Mouse (Mus musculus): ENCODE results near the gene Tut4. TPM values are rescaled to one million over a fixed set of nuclear protein-coding genes. Genes with fewer than 3 reads are reported as not detected.

The Tut4 gene
- polyA plus RNA-seq, 1 experiment = 23.7 TPM

DNA sequence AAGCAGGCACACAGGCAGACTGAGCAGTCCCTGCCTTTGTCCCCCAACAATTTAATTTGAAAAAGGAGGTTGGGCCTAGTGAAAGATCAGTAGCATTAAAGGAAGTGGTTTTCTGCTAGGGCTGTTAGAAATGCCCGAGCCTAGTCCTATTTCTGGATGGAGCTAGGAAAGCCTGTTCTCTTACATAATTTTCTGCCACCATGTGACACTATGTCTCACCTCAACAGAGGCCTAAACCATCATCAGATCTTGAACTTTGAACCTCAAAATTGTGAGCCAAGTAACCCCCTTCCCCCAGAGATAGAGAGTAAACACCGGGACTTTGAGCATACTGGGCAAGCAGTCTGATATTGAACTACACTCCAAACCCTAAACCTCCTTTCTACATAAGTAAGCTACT lies 3.2 kb upstream of the Tut4 start:
- H3K27ac ChIP-seq (ENCODE audit: insufficient read depth, low read depth, low read length) = no peak overlapping the region
- DNase-seq = peak; percentile 44
- no peak overlapping the region for H3K4me3 ChIP-seq (ENCODE audit: insufficient read depth, low read depth, low read length)
- no peaks in the 10 kb centered on the region for H3K4me1 ChIP-seq (ENCODE audit: control insufficient read depth, insufficient read depth, low read length)
- 53% methylated on average over 2 of the region's 2 CpGs for WGBS
- TF ChIP-seq CTCF (conservative IDR thresholded peaks at IDR 0.05; ENCODE audit: insufficient read depth, insufficient read length, low read depth, low read length) (no peak), POLR2A (IDR thresholded peaks at IDR 0.05; ENCODE audit: low read depth, low read length) (no peak)
- no peaks in the 10 kb centered on the region for H3K27me3 ChIP-seq (replicated peaks; ENCODE audit: control insufficient read depth, insufficient read depth, low read length)
- no peaks in the 10 kb centered on the region for H3K36me3 ChIP-seq (ENCODE audit: control insufficient read depth, insufficient read depth, low read length)

DNA sequence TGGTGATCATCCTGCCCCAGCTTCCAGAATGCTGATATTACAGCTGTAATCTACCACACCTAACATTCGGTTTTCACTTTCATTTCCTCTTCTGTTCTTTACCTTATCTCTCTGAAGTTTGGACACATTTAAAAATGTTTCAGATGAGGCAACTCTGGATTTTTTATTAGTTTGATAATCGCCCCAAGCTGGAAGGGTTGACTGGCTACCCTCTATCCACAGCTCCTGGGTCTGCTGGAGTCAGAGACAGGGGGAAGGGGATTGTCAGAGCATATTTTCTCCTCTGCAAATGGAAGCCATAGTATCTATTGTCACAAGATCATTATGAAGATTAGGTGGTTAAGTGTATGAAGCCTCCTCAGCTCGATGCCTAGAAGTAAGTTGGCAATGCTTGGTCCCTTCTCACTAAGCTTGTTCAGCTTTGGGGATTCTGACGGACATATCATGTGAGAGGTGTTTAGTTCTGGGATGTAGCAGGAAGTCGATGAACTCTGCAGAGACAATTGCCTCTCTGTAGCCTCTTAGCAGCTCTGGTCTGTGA lies 955 bp upstream of the Tut4 start:
- Histone ChIP-seq H3K36me3 (ENCODE audit: control insufficient read depth, insufficient read depth, low read length) (no peaks in the 10 kb centered on the region), H3K4me1 (ENCODE audit: control insufficient read depth, insufficient read depth, low read length) (no peaks in the 10 kb centered on the region), H3K4me3 (ENCODE audit: insufficient read depth, low read depth, low read length) (no peak overlapping the region; the same call in 1 of the 2 replicates), H3K27ac (ENCODE audit: insufficient read depth, low read depth, low read length) (no peak overlapping the region), H3K27me3 (replicated peaks; ENCODE audit: control insufficient read depth, insufficient read depth, low read length) (no peaks in the 10 kb centered on the region)
- no peak for TF ChIP-seq CTCF (conservative IDR thresholded peaks at IDR 0.05; ENCODE audit: insufficient read depth, insufficient read length, low read depth, low read length)
- TF ChIP-seq POLR2A (IDR thresholded peaks at IDR 0.05; ENCODE audit: low read depth, low read length) = no peak
- WGBS = 43% methylated on average over 5 of the region's 5 CpGs
- no peak for DNase-seq

DNA sequence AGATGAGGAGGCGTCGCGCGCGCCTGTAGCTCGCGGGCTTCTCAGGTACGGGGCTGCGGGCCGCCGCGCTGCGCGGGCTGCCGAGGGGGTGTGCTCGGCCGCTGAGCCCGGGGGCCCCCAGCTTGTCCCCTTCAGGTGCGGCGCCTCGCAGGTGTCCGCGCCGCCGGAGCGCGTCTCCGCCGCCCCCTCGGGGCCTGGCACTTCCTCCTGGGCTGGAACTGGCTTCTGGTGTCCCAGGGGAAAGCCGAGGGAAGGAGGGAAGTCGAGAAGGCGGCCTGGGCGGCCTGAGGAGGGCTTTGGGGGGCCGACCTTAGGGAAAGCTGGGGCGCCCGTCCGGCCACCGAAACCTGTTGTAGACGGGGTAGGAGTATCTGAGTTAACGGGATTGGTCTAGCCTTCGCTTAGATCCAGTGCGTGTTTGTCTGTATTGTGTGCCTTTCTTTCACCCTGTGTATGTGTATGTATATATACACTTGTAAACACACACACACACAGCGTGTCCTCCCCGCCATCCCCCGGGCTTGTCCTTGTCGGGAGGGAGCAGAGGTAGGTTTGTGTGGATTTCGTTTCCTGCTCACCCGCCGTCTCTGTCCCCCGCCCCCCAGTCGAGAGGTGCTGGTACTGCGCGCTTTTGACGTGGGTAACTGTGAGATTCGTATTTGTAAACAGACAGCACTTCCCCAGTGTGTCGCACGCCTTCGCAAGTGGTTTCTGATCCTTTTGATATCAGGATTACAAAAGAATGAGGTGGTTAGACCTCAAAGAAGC lies 1.1 kb downstream of the Tut4 start:
- under 1% methylated on average over 59 of the region's 59 CpGs for WGBS
- TF ChIP-seq CTCF (conservative IDR thresholded peaks at IDR 0.05; ENCODE audit: insufficient read depth, insufficient read length, low read depth, low read length) (0 out of 2 replicates have a peak, but pooled peaks have one; percentile 14), POLR2A (IDR thresholded peaks at IDR 0.05; ENCODE audit: low read depth, low read length) (no peak)
- Histone ChIP-seq H3K4me1 (ENCODE audit: control insufficient read depth, insufficient read depth, low read length) (no peaks in the 10 kb centered on the region), H3K36me3 (ENCODE audit: control insufficient read depth, insufficient read depth, low read length) (no peaks in the 10 kb centered on the region), H3K4me3 (ENCODE audit: insufficient read depth, low read depth, low read length) (peak overlapping the region; percentile 90), H3K27me3 (replicated peaks; ENCODE audit: control insufficient read depth, insufficient read depth, low read length) (no peaks in the 10 kb centered on the region), H3K27ac (ENCODE audit: insufficient read depth, low read depth, low read length) (peak overlapping the region; percentile 10)
- peak; percentile 66 for DNase-seq

DNA sequence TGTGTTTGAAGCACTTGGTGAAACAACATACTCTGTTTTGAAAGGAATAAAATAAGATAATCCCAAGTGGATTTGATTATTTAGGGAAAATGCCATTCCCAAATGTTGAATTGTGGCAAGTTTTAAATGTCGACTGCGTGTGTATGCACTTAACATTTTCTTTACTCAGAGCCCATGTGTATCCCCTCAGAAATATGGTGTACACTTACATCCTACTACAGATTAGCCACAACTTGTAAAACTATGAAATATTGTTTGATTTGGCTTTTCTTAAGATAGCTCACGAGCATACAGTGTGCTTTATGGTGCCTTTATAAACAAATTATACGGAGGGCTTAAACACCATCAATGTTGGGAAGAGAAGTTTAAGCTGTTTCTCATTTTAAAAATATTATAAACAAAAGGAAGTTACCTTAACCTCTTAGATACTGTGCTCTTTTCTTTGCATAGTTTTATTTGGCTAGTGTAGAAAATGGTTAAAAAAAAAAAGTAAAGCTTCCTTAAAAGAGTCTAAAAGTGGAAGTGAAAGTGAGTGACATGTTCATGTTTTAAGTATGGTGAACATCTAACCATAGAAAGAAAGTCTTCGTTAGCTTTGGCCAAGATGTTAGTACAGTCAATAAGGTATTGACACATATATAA lies 2.2 kb downstream of the Tut4 start:
- WGBS = 46% methylated on average over 5 of the region's 5 CpGs
- Histone ChIP-seq H3K27me3 (replicated peaks; ENCODE audit: control insufficient read depth, insufficient read depth, low read length) (no peaks in the 10 kb centered on the region), H3K4me1 (ENCODE audit: control insufficient read depth, insufficient read depth, low read length) (no peaks in the 10 kb centered on the region), H3K4me3 (ENCODE audit: insufficient read depth, low read depth, low read length) (no peak overlapping the region), H3K27ac (ENCODE audit: insufficient read depth, low read depth, low read length) (no peak overlapping the region), H3K36me3 (ENCODE audit: control insufficient read depth, insufficient read depth, low read length) (no peaks in the 10 kb centered on the region)
- TF ChIP-seq CTCF (conservative IDR thresholded peaks at IDR 0.05; ENCODE audit: insufficient read depth, insufficient read length, low read depth, low read length) = no peak
- TF ChIP-seq POLR2A (IDR thresholded peaks at IDR 0.05; ENCODE audit: low read depth, low read length) = no peak
- DNase-seq = no peak

DNA sequence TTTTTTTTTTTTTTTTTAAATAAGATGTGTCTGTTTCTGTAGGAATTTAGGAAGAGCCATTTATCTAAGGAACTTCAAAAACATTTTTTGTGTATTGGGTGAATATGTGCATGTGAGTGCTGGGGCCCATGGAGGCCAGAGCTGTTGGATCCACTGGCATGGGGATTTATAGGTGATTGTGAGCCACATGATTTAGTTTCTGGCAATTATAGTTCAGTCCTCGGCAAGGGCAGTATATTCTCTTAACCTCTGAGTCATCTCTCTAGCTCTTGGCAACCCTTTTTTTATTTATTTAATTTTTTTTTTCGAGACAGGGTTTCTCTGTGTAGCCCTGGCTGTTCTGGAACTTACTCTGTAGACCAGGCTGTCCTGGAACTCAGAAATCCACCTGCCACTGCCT lies 14.4 kb downstream of the Tut4 start:
- Histone ChIP-seq H3K36me3 (ENCODE audit: control insufficient read depth, insufficient read depth, low read length) (no peaks in the 10 kb centered on the region), H3K4me1 (ENCODE audit: control insufficient read depth, insufficient read depth, low read length) (no peaks in the 10 kb centered on the region), H3K4me3 (ENCODE audit: insufficient read depth, low read depth, low read length) (no peak overlapping the region), H3K27ac (ENCODE audit: insufficient read depth, low read depth, low read length) (no peak overlapping the region), H3K27me3 (replicated peaks; ENCODE audit: control insufficient read depth, insufficient read depth, low read length) (no peaks in the 10 kb centered on the region)
- TF ChIP-seq POLR2A (IDR thresholded peaks at IDR 0.05; ENCODE audit: low read depth, low read length) (no peak), CTCF (conservative IDR thresholded peaks at IDR 0.05; ENCODE audit: insufficient read depth, insufficient read length, low read depth, low read length) (no peak)
- DNase-seq = no peak
- WGBS = 50% methylated on average over 2 of the region's 2 CpGs

DNA sequence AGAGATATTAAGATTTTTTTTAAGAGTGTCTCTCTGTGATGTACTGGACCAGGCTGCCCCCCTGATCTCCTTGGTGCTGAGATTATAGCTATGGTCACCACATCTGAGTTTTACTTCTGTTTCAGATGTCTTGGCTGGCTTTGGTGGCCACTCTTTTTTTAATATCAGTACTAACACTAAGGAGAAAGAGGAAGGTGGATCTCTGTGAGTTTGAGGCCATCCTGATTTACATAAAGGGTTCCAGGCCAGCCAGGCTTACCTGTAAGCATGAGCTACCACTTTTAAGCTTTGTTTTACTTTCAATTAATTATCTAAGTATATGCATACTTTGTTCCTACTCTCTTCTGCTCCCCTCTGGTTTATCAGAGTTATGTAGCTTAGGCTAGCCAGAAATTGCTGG lies 23.6 kb downstream of the Tut4 start:
- Histone ChIP-seq H3K36me3 (ENCODE audit: control insufficient read depth, insufficient read depth, low read length) (no peaks in the 10 kb centered on the region; the same call in none of the 2 replicates), H3K4me3 (ENCODE audit: insufficient read depth, low read depth, low read length) (no peak overlapping the region), H3K27me3 (replicated peaks; ENCODE audit: control insufficient read depth, insufficient read depth, low read length) (no peaks in the 10 kb centered on the region), H3K4me1 (ENCODE audit: control insufficient read depth, insufficient read depth, low read length) (no peaks in the 10 kb centered on the region), H3K27ac (ENCODE audit: insufficient read depth, low read depth, low read length) (no peak overlapping the region)
- TF ChIP-seq CTCF (conservative IDR thresholded peaks at IDR 0.05; ENCODE audit: insufficient read depth, insufficient read length, low read depth, low read length) (no peak), POLR2A (IDR thresholded peaks at IDR 0.05; ENCODE audit: low read depth, low read length) (no peak)
- no peak for DNase-seq

DNA sequence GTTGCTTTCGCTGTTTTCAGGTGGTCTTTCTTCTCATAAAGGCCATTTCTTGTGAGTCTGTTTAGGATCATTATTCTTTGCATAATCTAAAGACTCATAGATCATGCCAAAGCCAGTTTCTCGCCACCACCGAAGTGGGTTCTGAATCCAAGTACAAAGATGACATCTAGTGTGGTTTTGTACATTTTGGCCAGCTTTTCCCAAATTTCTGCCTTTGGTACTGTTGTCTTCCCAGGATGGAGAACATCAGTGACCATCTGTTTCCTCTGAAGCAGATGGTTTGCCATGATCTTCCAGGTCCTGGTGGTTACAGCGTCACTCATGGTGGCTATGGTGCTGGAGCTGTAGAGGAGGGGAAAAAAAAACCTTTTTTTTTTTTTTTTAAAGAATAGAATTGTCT lies 25.0 kb downstream of the Tut4 start:
- Histone ChIP-seq H3K27me3 (replicated peaks; ENCODE audit: control insufficient read depth, insufficient read depth, low read length) (no peaks in the 10 kb centered on the region), H3K4me3 (ENCODE audit: insufficient read depth, low read depth, low read length) (no peak overlapping the region), H3K27ac (ENCODE audit: insufficient read depth, low read depth, low read length) (no peak overlapping the region), H3K4me1 (ENCODE audit: control insufficient read depth, insufficient read depth, low read length) (no peaks in the 10 kb centered on the region), H3K36me3 (ENCODE audit: control insufficient read depth, insufficient read depth, low read length) (no peaks in the 10 kb centered on the region; the same call in none of the 2 replicates)
- no peak for DNase-seq
- no peak for TF ChIP-seq POLR2A (IDR thresholded peaks at IDR 0.05; ENCODE audit: low read depth, low read length)
- no peak for TF ChIP-seq CTCF (conservative IDR thresholded peaks at IDR 0.05; ENCODE audit: insufficient read depth, insufficient read length, low read depth, low read length)
- WGBS = 88% methylated on average over 4 of the region's 4 CpGs
